Comparison of ENCODE assay signal across 8 mouse cellular contexts in the genomic region with DNA sequence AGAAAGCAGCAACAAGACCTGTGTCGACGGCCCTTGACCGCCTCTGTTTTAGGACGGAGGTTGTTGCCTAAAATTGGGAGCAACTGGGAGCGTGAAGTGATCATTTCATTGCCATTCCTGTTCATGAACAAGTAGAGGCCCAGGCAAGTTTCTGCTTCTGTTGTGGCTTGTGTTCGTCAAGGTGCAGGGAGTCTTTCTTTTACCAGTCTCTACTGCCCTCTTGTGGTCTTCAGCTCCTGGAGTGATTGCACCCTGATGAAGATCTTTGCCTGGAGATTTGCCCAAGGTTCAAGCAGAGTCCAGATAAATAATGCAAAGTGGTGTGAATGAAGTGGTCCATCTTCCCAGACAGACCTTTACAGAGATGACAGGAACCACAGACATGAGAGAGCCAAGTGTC.
DNase-seq lines count a peak whose midpoint lies in the region; ATAC-seq and TF ChIP-seq lines count a peak whose summit lies in the region.

No protein-coding gene starts in this region.

- no peak for TF ChIP-seq POLR2A in cerebellum, adult 2 months (IDR thresholded peaks at IDR 0.05; ENCODE audit: borderline replicate concordance, insufficient read depth, low read length)

- WGBS in cerebellum, adult 2 months: 60% methylated on average over 6 of the region's 6 CpGs

- peak; percentile 58 for ATAC-seq in frontal cortex, adult (ENCODE audit: low TSS enrichment)

- no peak overlapping the region for H3K4me3 ChIP-seq in cerebellum, adult 2 months (replicated peaks; ENCODE audit: insufficient read depth, low read depth, low read length)

- peak; percentile 15 to 57 for DNase-seq in heart, adult 18-20 months
- no peak for DNase-seq in heart, adult 11 months
- peak; percentile 61 for DNase-seq in Muller cell, postnatal 12 days (ENCODE audit: inconsistent ontology term)
- peak; percentile 54 to 66 for DNase-seq in cerebellum, adult 2 months
- DNase-seq in layer of hippocampus, adult 8-10 months (ENCODE audit: low spot score in 2 of 2): peak; percentile 46 to 65
- peak; percentile 57 for DNase-seq in lung, postnatal 25 days (ENCODE audit: low spot score)
- DNase-seq in testis, postnatal 10 days (ENCODE audit: low spot score): peak; percentile 44

- H3K4me1 ChIP-seq in cerebellum, adult 2 months (ENCODE audit: control insufficient read depth, insufficient read depth, low read length): peaks cover 14% of the 10 kb centered on the region

- peak; percentile 69 for TF ChIP-seq CTCF in cerebellum, adult 2 months (IDR thresholded peaks at IDR 0.05; ENCODE audit: borderline replicate concordance, insufficient read depth, low read depth, low read length)

- no peak overlapping the region for H3K27ac ChIP-seq in cerebellum, adult 2 months (ENCODE audit: insufficient read depth, low read length)

- H3K27me3 ChIP-seq in cerebellum, adult 2 months (ENCODE audit: control insufficient read depth, insufficient read depth, low read length): no peaks in the 10 kb centered on the region
